ENCODE assay signal across 32 mouse cellular contexts in the genomic region with DNA sequence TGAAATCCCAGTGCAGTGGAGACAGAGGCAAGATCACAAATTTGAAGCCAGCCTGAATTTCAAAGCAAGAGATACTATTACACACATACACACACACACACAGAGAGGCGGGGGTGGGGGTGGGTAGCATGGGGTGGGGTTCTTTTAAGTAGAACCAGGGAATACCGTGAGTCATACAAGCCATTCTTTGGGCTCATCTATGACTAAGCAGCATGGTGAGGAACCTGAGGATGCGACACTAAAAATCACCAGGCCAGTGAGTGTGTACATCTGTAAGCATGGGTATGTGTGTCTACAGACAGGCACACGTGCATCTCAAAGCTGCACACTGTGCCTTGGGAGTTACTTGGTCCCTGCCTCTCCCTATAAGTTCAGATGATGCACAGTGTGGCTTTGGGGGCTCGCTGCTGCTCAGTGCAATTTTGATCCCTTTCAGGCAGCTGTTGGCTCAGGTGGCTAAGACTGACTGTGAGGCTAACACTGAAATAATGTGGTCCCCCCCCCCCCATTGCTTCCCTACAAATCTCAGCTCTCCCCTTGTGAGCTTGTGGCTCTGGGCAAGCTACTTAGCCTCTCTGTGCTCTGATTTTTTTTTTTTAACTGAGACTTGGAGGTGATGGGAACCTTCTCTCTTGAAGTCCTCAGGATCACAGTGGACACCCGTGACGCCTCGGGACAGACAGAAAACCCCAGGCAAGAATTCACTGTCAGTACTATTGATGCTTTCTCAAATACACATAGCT.
A peak's percentile ranks its signal among the peaks of the same experiment; 100 is the strongest.
DNase-seq lines count a peak whose midpoint lies in the region; ATAC-seq and TF ChIP-seq lines count a peak whose summit lies in the region.
"Had no signal": no experiment of that assay in that cellular context is flagged by ENCODE, and none has a peak within 500 bp of the region (broad histone marks: within the 10 kb centered on the region; RNA-seq: fewer than 3 reads in every experiment).

No protein-coding gene starts in this region.

- H3K36me3 ChIP-seq in forebrain, embryonic 16.5 days (ENCODE audit: control insufficient read depth, insufficient read depth): no peaks in the 10 kb centered on the region
- H3K36me3 ChIP-seq in forebrain, postnatal 0 days (ENCODE audit: insufficient read depth): no peaks in the 10 kb centered on the region
- H3K36me3 ChIP-seq in midbrain, embryonic 11.5 days (ENCODE audit: control insufficient read depth, insufficient read depth, low read length): no peaks in the 10 kb centered on the region
- H3K36me3 ChIP-seq in midbrain, postnatal 0 days (ENCODE audit: insufficient read depth, low read length): no peaks in the 10 kb centered on the region
- no peaks in the 10 kb centered on the region for H3K36me3 ChIP-seq in embryonic facial prominence, embryonic 14.5 days (ENCODE audit: control insufficient read depth, insufficient read depth, low read length)
- H3K36me3 ChIP-seq: G1E; hindbrain, embryonic 15.5 days; limb, embryonic 10.5 days; limb, embryonic 15.5 days; liver, embryonic 13.5 days had no signal

- WGBS in forebrain, embryonic 16.5 days: 71% methylated on average over 8 of the region's 8 CpGs
- 64% methylated on average over 8 of the region's 8 CpGs for WGBS in forebrain, postnatal 0 days
- 53% methylated on average over 8 of the region's 8 CpGs for WGBS in midbrain, embryonic 11.5 days
- 40% methylated on average over 8 of the region's 8 CpGs for WGBS in midbrain, postnatal 0 days
- 47% methylated on average over 8 of the region's 8 CpGs for WGBS in embryonic facial prominence, embryonic 14.5 days

- no peak overlapping the region for H3K4me3 ChIP-seq in forebrain, embryonic 16.5 days (replicated peaks; ENCODE audit: low read length)
- H3K4me3 ChIP-seq in forebrain, postnatal 0 days (ENCODE audit: low read depth, low read length): no peak overlapping the region
- no peak overlapping the region for H3K4me3 ChIP-seq in midbrain, embryonic 11.5 days (ENCODE audit: low read depth, low read length)
- no peak overlapping the region for H3K4me3 ChIP-seq in midbrain, postnatal 0 days (ENCODE audit: low read depth, low read length)
- no peak overlapping the region for H3K4me3 ChIP-seq in embryonic facial prominence, embryonic 14.5 days (ENCODE audit: low read depth, low read length)
- H3K4me3 ChIP-seq: gastrocnemius, adult 2 months; hindbrain, embryonic 15.5 days; layer of hippocampus, adult 2 months; limb, embryonic 10.5 days; limb, embryonic 15.5 days; liver, embryonic 13.5 days; myocyte had no signal

- H3K4me1 ChIP-seq in forebrain, embryonic 16.5 days (replicated peaks; ENCODE audit: control insufficient read depth, insufficient read depth, low read length): peaks cover 10% of the 10 kb centered on the region
- H3K4me1 ChIP-seq in forebrain, postnatal 0 days (ENCODE audit: insufficient read depth): no peaks in the 10 kb centered on the region
- H3K4me1 ChIP-seq in midbrain, embryonic 11.5 days (ENCODE audit: control insufficient read depth, insufficient read depth, low read length): no peaks in the 10 kb centered on the region; the same call in 1 of the 2 replicates
- H3K4me1 ChIP-seq in midbrain, postnatal 0 days (ENCODE audit: insufficient read depth, low read length): no peaks in the 10 kb centered on the region
- H3K4me1 ChIP-seq in embryonic facial prominence, embryonic 14.5 days (ENCODE audit: control insufficient read depth, insufficient read depth, low read length): no peaks in the 10 kb centered on the region; the same call in 1 of the 2 replicates
- H3K4me1 ChIP-seq: limb, embryonic 15.5 days; liver, embryonic 13.5 days had no signal

- H3K9ac ChIP-seq in forebrain, embryonic 16.5 days (replicated peaks; ENCODE audit: low read depth, low read length): no peak overlapping the region
- no peak overlapping the region for H3K9ac ChIP-seq in forebrain, postnatal 0 days
- no peak overlapping the region for H3K9ac ChIP-seq in midbrain, embryonic 11.5 days (ENCODE audit: low read length)
- no peak overlapping the region for H3K9ac ChIP-seq in midbrain, postnatal 0 days (replicated peaks; ENCODE audit: low read length, poor library complexity, severe bottlenecking)
- H3K9ac ChIP-seq in embryonic facial prominence, embryonic 14.5 days (ENCODE audit: low read depth, low read length): no peak overlapping the region
- H3K9ac ChIP-seq: hindbrain, embryonic 15.5 days; limb, embryonic 15.5 days; liver, embryonic 13.5 days had no signal

- no peak for DNase-seq in forebrain, postnatal 0 days
- peak; percentile 86 for DNase-seq in midbrain, embryonic 11.5 days (ENCODE audit: low spot score, missing footprints)
- no peak for DNase-seq in midbrain, postnatal 0 days (ENCODE audit: low spot score)
- DNase-seq in 3T3-L1 (ENCODE audit: low read depth, low spot score): peak; percentile 72
- peak; percentile 5 for DNase-seq in embryonic facial prominence, embryonic 14.5 days (ENCODE audit: low spot score)
- no peak for DNase-seq in thymus, postnatal 10 days (ENCODE audit: low spot score in 2 of 2)
- DNase-seq: adrenal gland, adult 8-10 months; cerebellum, adult 8-10 months; cerebellum, postnatal 25 days; gastrocnemius, adult 2 months; gastrocnemius, postnatal 36 days; heart, adult 18-20 months; heart, postnatal 36 days; kidney, adult 18-20 months; kidney, postnatal 36 days; liver, embryonic 13.5 days; lung, adult 18-20 months; lung, postnatal 4 days; right cerebral cortex, adult 18-20 months; right cerebral cortex, postnatal 4 days; thymus, adult 18-20 months; thymus, postnatal 36 days had no signal

- no peak for TF ChIP-seq CTCF in forebrain, postnatal 0 days (IDR thresholded peaks at IDR 0.05; ENCODE audit: low read depth)
- TF ChIP-seq CTCF in midbrain, postnatal 0 days (IDR thresholded peaks at IDR 0.05): no peak

- no peak for ATAC-seq in forebrain, embryonic 16.5 days
- ATAC-seq in forebrain, postnatal 0 days: no peak
- peak; percentile 81 for ATAC-seq in midbrain, embryonic 11.5 days (ENCODE audit: low FRiP score)
- no peak for ATAC-seq in midbrain, postnatal 0 days (ENCODE audit: low FRiP score)
- ATAC-seq in embryonic facial prominence, embryonic 14.5 days (ENCODE audit: low read depth): no peak
- ATAC-seq: lung, postnatal 0 days had no signal

- H3K9me3 ChIP-seq in forebrain, embryonic 16.5 days (ENCODE audit: control insufficient read depth, low read length): no peaks in the 10 kb centered on the region
- no peaks in the 10 kb centered on the region for H3K9me3 ChIP-seq in forebrain, postnatal 0 days (ENCODE audit: low read length)
- H3K9me3 ChIP-seq in midbrain, embryonic 11.5 days (ENCODE audit: control insufficient read depth, low read length): no peaks in the 10 kb centered on the region
- no peaks in the 10 kb centered on the region for H3K9me3 ChIP-seq in midbrain, postnatal 0 days (ENCODE audit: low read length)
- no peaks in the 10 kb centered on the region for H3K9me3 ChIP-seq in embryonic facial prominence, embryonic 14.5 days (ENCODE audit: control insufficient read depth, low read length)
- H3K9me3 ChIP-seq: hindbrain, embryonic 15.5 days; limb, embryonic 10.5 days; limb, embryonic 15.5 days had no signal

- H3K4me2 ChIP-seq in forebrain, embryonic 16.5 days (ENCODE audit: low read length): no peak overlapping the region
- H3K4me2 ChIP-seq in forebrain, postnatal 0 days (ENCODE audit: low read depth): no peak overlapping the region
- H3K4me2 ChIP-seq in midbrain, embryonic 11.5 days: no peak overlapping the region
- H3K4me2 ChIP-seq in midbrain, postnatal 0 days (ENCODE audit: low read depth, low read length, poor library complexity, severe bottlenecking): no peak overlapping the region
- no peak overlapping the region for H3K4me2 ChIP-seq in embryonic facial prominence, embryonic 14.5 days (ENCODE audit: low read depth, low read length)
- H3K4me2 ChIP-seq: heart, embryonic 11.5 days; hindbrain, embryonic 15.5 days; limb, embryonic 15.5 days; liver, embryonic 13.5 days had no signal

- peak overlapping the region; percentile 41 for H3K27ac ChIP-seq in forebrain, embryonic 16.5 days (ENCODE audit: low read length)
- no peak overlapping the region for H3K27ac ChIP-seq in forebrain, postnatal 0 days (ENCODE audit: low read depth, low read length)
- H3K27ac ChIP-seq in midbrain, embryonic 11.5 days (ENCODE audit: low read depth, low read length): no peak overlapping the region
- no peak overlapping the region for H3K27ac ChIP-seq in midbrain, postnatal 0 days (ENCODE audit: low read depth, low read length)
- no peak overlapping the region for H3K27ac ChIP-seq in embryonic facial prominence, embryonic 14.5 days (replicated peaks; ENCODE audit: low read depth, low read length)
- H3K27ac ChIP-seq: gastrocnemius, adult 2 months; hindbrain, embryonic 15.5 days; layer of hippocampus, adult 2 months; limb, embryonic 10.5 days; limb, embryonic 15.5 days; liver, embryonic 13.5 days; stomach, postnatal 0 days had no signal

- H3K27me3 ChIP-seq in forebrain, embryonic 16.5 days (replicated peaks; ENCODE audit: control insufficient read depth, insufficient read depth, low read length): no peaks in the 10 kb centered on the region
- H3K27me3 ChIP-seq in forebrain, postnatal 0 days (ENCODE audit: insufficient read depth, low read length): no peaks in the 10 kb centered on the region
- peaks cover 36% of the 10 kb centered on the region for H3K27me3 ChIP-seq in midbrain, embryonic 11.5 days (ENCODE audit: control insufficient read depth, insufficient read depth, low read length)
- no peaks in the 10 kb centered on the region for H3K27me3 ChIP-seq in midbrain, postnatal 0 days (ENCODE audit: insufficient read depth, low read length)
- H3K27me3 ChIP-seq in embryonic facial prominence, embryonic 14.5 days (replicated peaks; ENCODE audit: control insufficient read depth, insufficient read depth, low read length): no peaks in the 10 kb centered on the region
- H3K27me3 ChIP-seq: limb, embryonic 15.5 days; liver, embryonic 13.5 days had no signal

Comparison
In these comparisons a context has a peak if more than half of its experiments do, and no peak if none do; other contexts are left out.
1. DNase-seq: peak in midbrain, embryonic 11.5 days (single experiment), 3T3-L1 (single experiment) and embryonic facial prominence, embryonic 14.5 days (single experiment); none in forebrain, postnatal 0 days (single experiment), midbrain, postnatal 0 days (single experiment) and thymus, postnatal 10 days (0 of 2).